9 mouse cellular contexts compared by ENCODE assay signal in genomic region chr11:31637788-31638373, GRCm38 (mm10). TPM values are rescaled to one million over a fixed set of nuclear protein-coding genes. Genes with fewer than 3 reads are reported as not detected.
DNase-seq lines count a peak whose midpoint lies in the region; ATAC-seq and TF ChIP-seq lines count a peak whose summit lies in the region.
"Had no signal": no experiment of that assay in that cellular context is flagged by ENCODE, and none has a peak within 500 bp of the region (broad histone marks: within the 10 kb centered on the region; RNA-seq: fewer than 3 reads in every experiment).

No protein-coding gene starts in this region.

- no peaks in the 10 kb centered on the region for H3K36me3 ChIP-seq in G1E (replicated peaks)
- no peaks in the 10 kb centered on the region for H3K36me3 ChIP-seq in forebrain, embryonic 12.5 days (replicated peaks)
- H3K36me3 ChIP-seq: heart, embryonic 15.5 days had no signal

- H3K4me2 ChIP-seq in forebrain, embryonic 12.5 days, result no peak overlapping the region
- H3K4me2 ChIP-seq: heart, embryonic 15.5 days had no signal

- H3K27me3 ChIP-seq in G1E (ENCODE audit: insufficient read depth, low read length), result peaks cover 4% of the 10 kb centered on the region; the same call in 1 of the 2 replicates
- H3K27me3 ChIP-seq in forebrain, embryonic 12.5 days, result no peaks in the 10 kb centered on the region
- H3K27me3 ChIP-seq: heart, embryonic 15.5 days had no signal

- intact Hi-C loops in heart, postnatal 36 days (cut with DNase I), result loop anchor here (1.0 kb wide), 1 partner anchor 390 kb away; no protein-coding TSS in a partner anchor

- peak; percentile 70 for TF ChIP-seq CTCF in G1E (IDR thresholded peaks at IDR 0.05; ENCODE audit: low read depth, low read length)

- H3K4me3 ChIP-seq in G1E (ENCODE audit: low read depth, low read length), result no peak overlapping the region
- H3K4me3 ChIP-seq in forebrain, embryonic 12.5 days (replicated peaks), result no peak overlapping the region
- H3K4me3 ChIP-seq: heart, embryonic 15.5 days had no signal

- DNase-seq in G1E (ENCODE audit: low spot score), result peak; percentile 59
- peak; percentile 73 to 76 for DNase-seq in heart, postnatal 36 days
- peak; percentile 48 to 82 for DNase-seq in layer of hippocampus, adult 18-20 months (ENCODE audit: low spot score in 2 of 2)
- DNase-seq in lung, postnatal 10 days, result peak; percentile 78
- peak; percentile 89 for DNase-seq in retina, embryonic 14.5 days (ENCODE audit: low spot score)
- DNase-seq in thymus, postnatal 4 days, result peak; percentile 84

- WGBS in forebrain, embryonic 12.5 days, result 32% methylated on average over 10 of the region's 10 CpGs

- 0 out of 2 replicates have a peak, but pooled peaks cover 2% of the 10 kb centered on the region for H3K9me3 ChIP-seq in G1E (replicated peaks)
- no peaks in the 10 kb centered on the region for H3K9me3 ChIP-seq in forebrain, embryonic 12.5 days
- H3K9me3 ChIP-seq: heart, embryonic 15.5 days had no signal

- H3K4me1 ChIP-seq in G1E (ENCODE audit: insufficient read depth, low read depth, low read length), result no peaks in the 10 kb centered on the region
- no peaks in the 10 kb centered on the region for H3K4me1 ChIP-seq in forebrain, embryonic 12.5 days

- no peak for ATAC-seq in G1E (ENCODE audit: extremely low read depth, insufficient number of reproducible peaks, low FRiP score, poor library complexity, severe bottlenecking)
- ATAC-seq in cerebellum, adult (ENCODE audit: insufficient number of reproducible peaks, low FRiP score, low TSS enrichment), result peak; percentile 71; the same call in 1 of the 2 replicates
- ATAC-seq in forebrain, embryonic 12.5 days (ENCODE audit: low FRiP score), result peak; percentile 70; the same call in 1 of the 2 replicates

- H3K9ac ChIP-seq in forebrain, embryonic 12.5 days, result no peak overlapping the region
- H3K9ac ChIP-seq: heart, embryonic 15.5 days had no signal

- H3K27ac ChIP-seq in forebrain, embryonic 12.5 days, result no peak overlapping the region
- H3K27ac ChIP-seq: heart, embryonic 15.5 days had no signal

RNA-seq across cellular contexts. Expression of gene Bod1, which starts 33.8 kb away (rescaled TPM):
- 6.5 and 9.4 TPM in 2 replicates for total RNA-seq in G1E (2014; fragmentation: Nextera tagmentation)
- 15.5 and 15.6 TPM in 2 replicates for total RNA-seq in G1E (2017)
- polyA plus RNA-seq in G1E (2012), result 7.8 and 11.0 TPM in 2 replicates
- 152 and 162 TPM in 2 replicates for polyA plus RNA-seq in forebrain, embryonic 12.5 days (2016; fragmentation: Nextera tagmentation; extraction: Ambion mirVana)
- total RNA-seq in heart, postnatal 36 days (2021), result 100 to 1,000 TPM; 122 to 131 TPM
- total RNA-seq in layer of hippocampus, adult 18-20 months (2021), result 100 to 1,000 TPM; 108 to 110 TPM

Comparison
In these comparisons a context has a peak if more than half of its experiments do, and no peak if none do; other contexts are left out.
1. RNA of gene Bod1, which starts 33.8 kb away (total RNA-seq): 122 to 131 TPM in heart, postnatal 36 days and 108 to 110 TPM in layer of hippocampus, adult 18-20 months; 6.5 to 15.6 TPM in G1E; every median in the first group is over 4 times any median in the second.
2. Peak in every context shown above with its lines, with median percentiles within 50 percentile points of each other: DNase-seq.